Mouse (Mus musculus): Measurements from ENCODE around the gene Nfia. TPM values are rescaled to one million over a fixed set of nuclear protein-coding genes. Genes with fewer than 3 reads are reported as not detected.

Nfia gene
- total RNA-seq (2014; fragmentation: Nextera tagmentation) (5.6 and 14.0 TPM in 2 replicates), total RNA-seq (2017) (2.6 and 3.5 TPM in 2 replicates)

DNA sequence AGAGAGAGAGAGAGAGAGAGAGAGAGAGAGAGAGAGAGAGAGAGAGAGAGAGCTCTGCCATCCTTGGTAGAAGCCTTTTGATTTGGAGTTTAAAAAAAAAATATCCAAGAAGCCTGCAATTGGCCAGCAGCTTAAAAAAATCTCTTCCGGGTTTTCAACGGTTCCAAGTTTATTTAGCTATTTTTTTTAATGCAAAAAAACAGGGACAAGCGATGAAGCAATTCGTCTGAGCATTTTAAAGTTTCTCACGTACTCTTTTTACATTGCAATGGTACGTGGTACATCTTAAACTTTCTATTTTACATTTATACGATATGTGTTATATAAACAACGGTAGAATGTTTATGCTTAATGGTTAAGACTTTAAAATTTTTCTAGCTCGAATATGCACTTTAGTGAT lies at the start of gene Nfia:
TSS of gene Nfia (plus strand) at position 94 of the 400 bp plus-strand sequence.
- ATAC-seq (replicated peaks; ENCODE audit: poor library complexity, severe bottlenecking): no peak

DNA sequence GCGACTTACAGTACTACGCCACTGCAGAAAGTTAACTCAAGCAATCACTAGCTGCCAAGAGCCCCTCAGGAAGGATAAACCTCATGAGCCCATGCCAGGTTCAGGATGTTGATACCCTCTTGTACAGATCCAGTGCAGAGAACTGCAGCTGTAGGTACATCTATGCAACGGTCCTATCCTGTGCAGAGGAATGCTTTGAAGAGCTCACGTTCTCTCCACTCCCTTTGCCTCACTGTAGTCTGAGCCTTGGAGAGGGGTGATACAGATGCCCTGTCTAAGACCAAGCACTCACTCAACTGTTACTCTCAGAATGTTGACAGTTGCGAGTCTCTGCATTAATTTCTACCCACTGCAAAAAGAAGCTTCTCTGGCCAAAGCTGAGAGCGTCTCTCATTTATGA lies 49.2 kb upstream of the Nfia start:
- ATAC-seq (replicated peaks; ENCODE audit: poor library complexity, severe bottlenecking): no peak

DNA sequence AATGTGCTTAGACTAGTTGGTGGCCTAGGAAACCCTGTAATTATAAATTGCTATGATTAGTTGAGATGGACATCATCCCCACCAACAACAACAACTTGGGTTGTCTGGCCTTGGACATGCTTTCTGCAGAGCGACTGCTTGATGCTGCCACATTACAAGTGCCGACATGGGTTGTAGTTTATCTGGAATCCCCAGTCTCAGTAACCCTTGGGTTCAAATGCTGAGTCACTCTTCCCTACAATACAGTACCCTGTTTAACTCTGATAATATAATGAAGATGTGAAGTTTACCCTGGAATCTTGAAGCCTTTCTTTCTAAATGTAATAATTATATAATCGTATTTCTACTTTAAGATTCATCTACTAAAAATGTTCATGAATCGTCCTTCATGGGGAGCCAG lies 44.0 kb upstream of the Nfia start:
- ATAC-seq (replicated peaks; ENCODE audit: poor library complexity, severe bottlenecking): no peak

DNA sequence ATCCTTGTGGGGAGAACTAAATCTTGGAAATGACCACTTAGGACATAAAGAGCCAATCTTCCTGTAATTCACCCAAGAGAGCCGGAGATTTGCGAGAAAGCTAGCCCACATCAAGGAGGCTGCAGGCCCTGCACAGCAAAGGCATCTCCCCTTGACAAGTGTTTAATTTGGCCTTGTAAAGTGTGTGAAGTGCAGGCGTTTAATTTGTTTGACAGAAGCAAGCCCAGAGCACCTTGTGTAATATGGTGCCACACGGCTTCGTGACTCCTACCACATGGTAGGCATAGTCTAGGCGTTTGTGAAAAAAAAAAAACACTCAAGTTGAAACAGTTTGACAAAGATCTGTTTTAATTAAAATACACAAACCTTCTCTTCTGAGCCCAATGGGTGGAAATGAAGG lies 42.5 kb upstream of the Nfia start:
- no peak for ATAC-seq (replicated peaks; ENCODE audit: poor library complexity, severe bottlenecking)

DNA sequence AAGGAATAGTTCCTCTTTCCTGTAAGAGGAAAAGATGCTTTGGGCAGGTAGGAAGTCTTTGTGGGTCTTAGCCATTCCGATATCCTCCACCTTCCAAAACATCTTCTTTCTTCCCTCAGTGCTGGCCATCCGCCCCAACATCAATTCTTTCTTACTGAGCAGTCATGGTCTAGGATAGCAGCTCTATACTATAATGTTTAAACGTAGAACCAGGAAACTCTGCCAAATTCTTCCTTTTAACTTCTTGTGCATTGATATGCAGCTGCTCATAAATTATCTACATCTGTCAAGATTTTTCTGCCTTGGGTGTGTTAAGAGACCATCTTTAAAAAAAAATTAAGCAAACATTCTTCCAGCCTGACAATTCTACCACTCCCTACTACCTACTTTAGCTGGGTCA lies 42.1 kb upstream of the Nfia start:
- no peak for ATAC-seq (replicated peaks; ENCODE audit: poor library complexity, severe bottlenecking)

DNA sequence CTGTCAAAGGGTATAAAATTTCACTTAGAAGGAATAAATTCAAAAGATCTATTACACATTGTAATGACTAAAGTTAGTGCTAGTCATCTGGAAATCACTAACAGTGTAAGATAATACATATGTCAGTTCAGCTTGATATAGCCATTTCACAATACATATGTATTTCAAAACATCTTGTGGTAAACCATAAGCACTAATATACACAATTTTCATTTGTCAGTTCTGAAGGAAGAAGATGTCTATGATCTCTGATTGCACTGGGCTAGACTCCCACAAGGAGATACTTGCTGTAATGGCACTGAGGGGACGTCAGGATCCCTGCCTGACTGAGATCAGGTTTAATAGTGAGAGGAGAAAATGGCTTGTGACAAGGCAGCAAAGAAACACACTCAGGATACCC lies 39.1 kb upstream of the Nfia start:
- peak; percentile 96 for ATAC-seq (replicated peaks; ENCODE audit: poor library complexity, severe bottlenecking)

DNA sequence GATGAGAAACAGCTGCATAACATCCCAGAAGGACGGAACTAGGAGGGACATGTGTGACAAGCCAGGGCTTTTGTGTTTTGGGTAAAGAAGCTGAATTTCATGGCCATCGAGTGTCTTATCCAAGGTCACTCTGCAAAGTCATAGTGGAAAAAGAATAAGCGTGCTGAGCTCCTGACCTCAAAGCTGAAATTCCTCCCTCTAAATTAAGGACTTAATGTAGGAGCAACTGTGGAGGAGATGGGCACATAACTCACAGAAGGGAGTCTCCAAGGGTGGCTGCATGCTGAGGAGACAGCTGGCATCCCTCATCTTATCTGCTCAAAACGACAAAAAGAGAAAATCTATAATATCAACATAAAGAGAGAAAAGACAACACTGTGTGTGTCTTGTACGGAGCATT lies 28.6 kb upstream of the Nfia start:
- no peak for ATAC-seq (replicated peaks; ENCODE audit: poor library complexity, severe bottlenecking)

DNA sequence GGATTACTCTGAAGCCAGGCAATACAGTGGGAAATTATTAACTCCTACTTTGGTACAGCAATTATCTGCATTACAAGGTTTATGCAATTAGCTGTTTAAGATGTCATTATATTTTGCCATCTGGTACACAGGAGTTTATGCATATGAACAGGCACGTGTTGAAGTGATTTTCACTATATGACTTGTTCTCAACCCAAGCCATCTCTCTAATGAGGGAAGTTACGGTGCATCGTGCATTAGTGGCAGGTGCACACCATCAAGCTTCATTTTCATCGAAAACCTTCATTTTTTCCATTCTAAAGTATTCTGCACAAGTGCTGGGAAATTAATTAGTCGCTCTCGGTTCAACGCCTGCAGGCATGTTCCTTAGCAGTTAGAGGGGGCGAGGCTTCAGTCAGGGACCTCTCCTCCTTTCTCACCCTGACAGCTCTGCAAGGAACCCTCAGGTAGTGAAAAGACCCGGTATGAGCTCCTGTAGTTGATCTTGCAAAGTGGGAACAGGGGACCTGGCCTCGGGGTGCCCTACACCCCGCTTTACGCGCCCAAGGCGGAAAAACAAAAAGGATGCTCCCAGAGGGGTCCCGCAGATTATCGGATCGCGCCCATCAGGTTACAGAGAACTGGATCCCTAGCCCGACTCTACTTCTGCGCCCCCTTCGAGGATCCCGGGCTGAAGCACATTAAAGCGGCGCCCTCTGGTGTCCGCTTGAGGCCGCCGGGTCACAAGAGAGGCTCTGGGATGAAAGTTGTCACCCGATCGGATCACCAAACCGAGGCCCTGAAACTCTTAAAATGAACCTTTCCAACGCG lies 27.0 kb upstream of the Nfia start:
- peak; percentile 94 for ATAC-seq (replicated peaks; ENCODE audit: poor library complexity, severe bottlenecking)

DNA sequence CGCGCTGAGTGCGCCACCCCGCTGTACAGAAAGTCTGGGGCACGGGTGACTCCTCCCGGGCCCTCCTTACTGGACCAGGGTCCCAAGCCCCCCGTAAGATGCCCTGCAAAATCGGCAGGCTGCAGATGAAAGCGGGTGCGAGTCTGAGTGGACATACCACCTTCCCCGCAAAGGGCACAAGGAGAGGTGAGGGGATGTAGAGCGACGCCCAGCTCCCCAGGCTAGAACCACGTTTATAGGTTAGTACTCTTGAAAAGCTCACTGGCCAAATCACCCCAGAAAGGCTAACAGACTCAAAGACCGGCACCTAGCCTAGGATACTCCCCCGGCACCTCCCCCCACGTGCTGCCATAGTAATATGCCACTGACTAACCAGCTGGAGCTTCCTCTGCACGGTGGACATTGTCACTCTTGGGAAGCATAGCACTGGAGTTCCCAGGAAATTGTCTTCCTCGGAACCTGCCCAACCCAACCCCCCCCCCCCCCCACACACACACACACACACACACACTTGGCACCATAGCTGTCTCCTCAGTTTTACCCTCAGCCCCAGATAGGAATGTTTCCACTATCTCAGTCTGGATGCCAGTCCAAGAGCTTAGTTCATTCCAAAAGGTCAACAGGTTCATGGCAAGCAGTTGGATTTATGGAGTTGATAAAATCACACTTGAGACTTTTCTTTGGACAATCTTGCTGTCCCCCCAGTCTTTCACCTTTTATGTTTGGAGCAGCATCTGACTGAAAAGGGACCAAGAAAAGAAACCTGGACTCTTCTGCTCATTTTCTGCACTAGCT lies 26.2 kb upstream of the Nfia start:
- peak; percentile 7; the same call in 1 of the 2 replicates for ATAC-seq (replicated peaks; ENCODE audit: poor library complexity, severe bottlenecking)

DNA sequence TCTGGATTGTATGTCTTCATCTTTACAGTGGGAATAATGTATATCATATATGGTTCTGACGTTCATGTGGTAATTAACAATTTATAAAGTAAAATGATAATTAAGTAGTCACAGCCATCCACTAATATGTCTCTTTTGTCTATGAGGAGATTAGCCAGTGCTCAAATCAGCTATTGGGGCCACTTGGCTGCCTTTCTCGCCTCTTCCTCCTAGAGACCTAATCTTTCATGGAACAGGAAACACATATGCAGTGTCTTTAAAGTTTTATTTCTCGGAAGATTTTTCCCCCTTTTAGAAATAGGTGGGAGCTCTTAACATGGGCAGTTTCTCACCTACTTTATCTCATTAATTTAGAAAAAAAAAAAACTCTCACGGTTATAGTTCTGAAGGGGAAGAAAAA lies 22.1 kb upstream of the Nfia start:
- no peak for ATAC-seq (replicated peaks; ENCODE audit: poor library complexity, severe bottlenecking)

DNA sequence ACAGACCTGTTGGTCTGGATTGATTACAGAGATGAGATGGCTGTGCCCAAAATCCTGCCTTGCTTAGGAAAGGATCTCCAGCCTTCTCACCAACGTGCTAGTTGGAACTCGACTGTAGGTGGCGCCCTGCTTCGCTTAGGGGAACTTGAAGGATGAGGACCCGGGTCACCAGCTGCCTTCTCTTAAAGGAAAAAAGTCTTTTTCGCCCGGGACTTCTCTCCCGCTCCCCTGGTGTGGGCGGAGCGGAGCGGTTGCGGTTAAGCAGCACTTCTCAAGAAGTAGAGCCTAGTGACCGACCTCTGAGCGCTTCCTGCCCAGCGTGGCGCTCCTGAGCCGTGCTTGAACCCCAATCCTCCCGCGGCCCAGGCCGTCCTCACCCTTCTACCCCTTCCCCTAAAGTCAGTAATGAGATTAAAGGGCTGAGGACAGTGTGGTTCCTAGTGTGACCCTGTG lies 21.5 kb upstream of the Nfia start:
- ATAC-seq (replicated peaks; ENCODE audit: poor library complexity, severe bottlenecking): peak; percentile 84

DNA sequence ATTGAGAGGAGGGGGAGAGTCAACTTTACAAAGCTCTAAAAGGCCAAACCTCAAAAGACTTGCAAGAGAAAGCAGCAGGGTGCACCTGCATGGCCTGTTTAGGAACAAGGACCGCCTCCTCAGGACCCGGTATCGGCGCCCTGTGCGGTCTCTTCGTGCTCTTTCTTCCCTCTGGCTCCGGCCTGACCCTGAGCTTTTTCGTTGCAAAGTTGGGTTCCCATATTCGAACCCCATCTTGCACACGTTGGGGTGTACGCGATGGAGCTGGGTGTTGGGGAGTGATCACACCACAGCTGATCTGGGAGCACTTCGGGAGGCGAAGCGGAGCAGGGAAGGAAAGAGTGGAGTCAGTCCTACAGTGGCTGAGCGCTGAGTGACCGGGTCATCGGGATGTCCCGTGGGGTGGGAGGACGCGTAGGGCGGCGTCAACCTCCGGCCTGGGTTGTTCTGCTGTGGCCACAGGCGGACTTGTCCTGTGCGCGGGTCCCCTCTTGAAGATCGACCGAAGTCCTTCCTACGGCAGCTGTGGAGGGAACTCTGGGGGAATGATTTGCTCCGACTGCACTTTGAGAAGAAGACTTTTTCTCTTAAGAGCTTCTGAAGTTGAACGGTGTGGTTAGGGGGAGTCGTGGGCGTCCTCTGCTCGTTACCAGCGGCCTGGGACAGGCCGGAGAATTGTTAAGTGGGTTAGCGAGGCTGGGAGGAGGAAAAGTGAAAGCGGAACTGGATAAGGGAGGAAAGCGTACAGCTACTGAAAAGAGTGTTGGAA lies 20.9 kb upstream of the Nfia start:
- peak; percentile 65 for ATAC-seq (replicated peaks; ENCODE audit: poor library complexity, severe bottlenecking)

DNA sequence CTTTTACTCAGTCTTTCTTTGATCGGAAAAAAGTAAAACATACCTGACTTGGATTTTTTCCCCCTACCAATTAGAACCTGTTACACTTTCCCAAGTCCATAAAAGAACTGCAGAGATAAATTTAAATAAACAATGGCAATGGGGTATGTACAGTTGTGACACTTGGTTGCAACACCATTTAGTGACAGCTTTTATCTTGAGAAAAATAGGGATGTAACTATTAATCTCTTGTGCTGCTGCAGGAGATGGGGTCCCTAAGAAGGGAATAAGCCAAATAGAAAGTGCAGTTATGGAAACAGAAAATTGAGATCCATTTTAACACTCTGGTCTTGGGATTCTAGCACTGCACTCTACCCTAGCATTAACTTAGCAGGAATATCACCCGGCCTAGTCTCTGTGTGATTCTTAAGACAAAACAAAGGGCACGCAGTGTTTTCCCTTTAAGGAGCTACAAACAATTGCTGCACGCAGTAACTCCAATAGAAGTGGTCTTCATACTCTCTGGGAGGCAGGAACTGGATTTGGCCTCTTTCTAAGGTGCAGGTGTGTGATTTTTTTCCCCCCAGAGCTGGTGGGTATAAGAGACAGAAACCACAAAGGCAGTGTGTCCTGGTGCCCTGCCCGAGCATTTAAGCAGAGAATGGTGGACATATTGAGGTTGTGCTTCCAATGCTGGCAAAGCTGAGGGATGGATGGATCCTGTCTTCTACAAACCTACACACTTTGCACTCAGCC lies 20.1 kb upstream of the Nfia start:
- ATAC-seq (replicated peaks; ENCODE audit: poor library complexity, severe bottlenecking): peak; percentile 46

DNA sequence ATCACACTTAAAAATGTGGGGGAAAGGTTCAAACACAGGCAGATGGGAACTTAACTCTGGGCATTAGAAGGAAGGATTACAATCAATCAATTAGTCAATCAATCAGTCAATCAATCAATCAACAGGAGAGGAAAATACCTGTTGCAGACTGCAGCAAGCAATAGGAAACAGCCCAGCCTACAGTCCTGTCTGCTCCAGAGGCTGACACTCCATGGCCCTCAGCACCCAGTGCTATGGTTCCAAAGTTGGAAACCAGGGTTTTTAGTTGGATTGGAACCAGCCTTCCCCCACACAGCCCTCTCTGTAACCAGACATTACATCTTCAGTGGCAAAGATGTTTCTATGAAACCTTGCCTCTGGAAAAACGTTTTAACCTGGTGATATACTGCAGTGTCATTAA lies 19.0 kb upstream of the Nfia start:
- no peak for ATAC-seq (replicated peaks; ENCODE audit: poor library complexity, severe bottlenecking)

DNA sequence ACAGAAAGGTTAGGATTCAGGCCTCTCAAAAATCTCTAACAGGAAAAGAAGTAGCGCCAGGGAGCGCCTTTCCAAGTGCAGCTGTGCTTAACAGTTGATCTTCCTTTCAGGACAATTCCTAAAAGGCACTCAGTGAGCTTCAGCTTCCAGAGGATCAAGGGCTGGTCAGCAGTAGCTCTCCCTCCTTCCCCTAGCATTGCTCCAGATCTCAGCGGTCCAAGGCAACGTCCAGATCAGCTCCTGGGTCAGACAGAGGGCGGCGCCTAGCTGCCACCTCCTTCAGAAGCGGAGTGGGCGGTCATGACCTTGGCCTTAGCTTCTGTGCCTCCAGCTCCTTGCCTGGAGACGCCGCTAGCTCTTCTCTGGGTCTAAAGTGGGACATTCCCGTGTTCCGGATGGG lies 18.3 kb upstream of the Nfia start:
- ATAC-seq (replicated peaks; ENCODE audit: poor library complexity, severe bottlenecking): no peak

DNA sequence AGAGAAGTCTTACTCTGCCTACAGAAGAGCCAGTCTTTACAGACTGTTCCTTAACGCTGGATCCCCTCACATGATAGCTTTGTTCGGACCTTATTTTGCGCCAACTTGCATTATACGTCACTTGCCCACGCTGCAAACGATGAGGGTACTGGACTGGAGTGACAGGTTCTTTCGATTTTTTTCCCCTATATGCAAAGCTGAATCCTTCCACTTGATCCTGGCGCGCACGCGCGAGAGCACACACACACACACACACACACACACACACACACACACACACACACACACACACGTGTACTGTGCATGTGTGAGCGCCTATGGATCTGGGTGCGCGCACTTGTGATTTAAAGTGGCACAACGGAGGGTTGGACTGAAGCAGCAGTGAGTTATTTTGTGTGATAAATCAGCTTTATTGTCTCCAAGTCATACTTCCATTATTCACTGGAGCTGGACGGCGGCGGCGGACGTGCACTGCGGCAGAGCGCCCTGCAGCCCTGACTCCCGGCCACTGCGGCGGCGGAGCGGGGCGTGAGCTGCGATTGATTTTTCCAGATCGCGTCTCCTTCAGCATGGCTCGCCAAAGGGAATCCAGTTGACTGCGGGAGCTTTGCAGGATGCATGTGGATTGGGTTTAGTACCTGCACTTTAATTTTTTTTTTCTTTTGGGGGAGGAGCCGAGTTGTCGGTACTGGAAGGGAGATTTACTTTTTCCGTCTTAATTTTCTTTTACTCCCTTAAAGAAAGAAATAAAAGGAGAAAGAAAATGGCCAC lies 15.1 kb upstream of the Nfia start:
- ATAC-seq (replicated peaks; ENCODE audit: poor library complexity, severe bottlenecking): peak; percentile 75

DNA sequence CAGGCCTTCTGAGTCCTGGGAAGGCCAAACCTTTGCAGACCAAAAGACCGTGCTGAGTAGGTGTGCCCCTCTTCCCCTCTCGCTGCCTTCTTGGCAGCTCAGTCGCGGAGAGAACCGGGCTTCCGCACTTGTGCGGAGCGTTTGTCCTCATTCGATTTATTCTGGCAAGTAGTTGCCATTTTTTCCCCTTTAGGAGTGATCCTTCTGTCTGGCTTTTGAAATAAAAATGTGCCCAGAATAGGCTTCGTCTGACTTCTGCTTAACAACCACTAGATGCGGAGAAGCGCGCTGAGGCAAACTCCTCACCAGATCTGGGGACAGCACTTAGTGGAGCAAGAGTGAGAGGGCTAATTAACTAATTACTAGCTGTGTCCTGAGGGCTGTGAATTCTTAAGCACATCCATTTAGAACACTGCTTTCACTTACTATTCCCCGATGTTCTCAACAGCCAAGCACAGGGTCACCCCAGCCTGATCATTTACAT lies 14.5 kb upstream of the Nfia start:
- peak; percentile 52 for ATAC-seq (replicated peaks; ENCODE audit: poor library complexity, severe bottlenecking)

DNA sequence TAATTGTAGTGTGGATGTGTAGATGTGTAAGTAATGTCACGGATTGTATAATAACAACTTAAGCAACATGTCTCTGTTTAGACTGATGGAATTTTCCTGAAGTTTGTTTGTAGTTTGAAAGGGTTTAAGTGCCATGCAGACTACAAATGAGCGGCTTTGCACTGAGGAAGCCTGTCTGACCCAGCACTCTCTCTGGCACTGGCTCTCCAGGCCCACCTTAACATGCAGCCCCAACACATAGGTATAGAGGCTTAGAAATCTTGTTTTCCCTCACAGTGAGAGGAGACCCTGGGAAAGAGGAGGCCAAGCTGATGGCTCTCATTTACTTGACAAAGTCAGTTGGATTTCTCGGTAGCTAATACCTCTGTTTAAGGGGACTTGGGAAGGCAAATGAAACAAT lies 13.9 kb upstream of the Nfia start:
- ATAC-seq (replicated peaks; ENCODE audit: poor library complexity, severe bottlenecking): no peak

DNA sequence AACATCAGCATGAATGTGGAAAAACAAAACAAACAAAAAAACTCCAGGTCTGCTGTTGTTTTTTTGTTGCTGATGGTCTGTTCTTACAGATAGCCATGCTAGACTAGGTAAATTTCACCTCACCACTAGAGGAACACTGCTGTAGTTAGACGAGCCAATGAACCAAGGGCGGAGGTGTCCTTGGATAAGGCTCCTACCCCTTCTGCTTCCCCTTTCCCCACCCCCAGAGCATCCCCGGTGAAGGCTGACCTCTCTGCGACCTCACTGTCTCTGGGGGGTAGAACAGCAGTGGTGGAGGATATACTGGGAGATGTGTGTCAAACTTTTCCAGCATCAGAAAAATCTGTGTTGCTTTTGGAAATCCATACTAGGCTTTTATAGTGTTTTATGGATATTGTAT lies 7.9 kb upstream of the Nfia start:
- no peak for ATAC-seq (replicated peaks; ENCODE audit: poor library complexity, severe bottlenecking)

Data from granulocyte monocyte progenitor cell, adult 5-6 weeks (primary cell).